Mouse (Mus musculus): ENCODE data around the gene Smg5.
"Not testable (repeated sequence)": the region's sequence is repeated elsewhere in the genome, so short reads cannot be mapped to it uniquely, and the experiment has no call there.

Gene Smg5

DNA sequence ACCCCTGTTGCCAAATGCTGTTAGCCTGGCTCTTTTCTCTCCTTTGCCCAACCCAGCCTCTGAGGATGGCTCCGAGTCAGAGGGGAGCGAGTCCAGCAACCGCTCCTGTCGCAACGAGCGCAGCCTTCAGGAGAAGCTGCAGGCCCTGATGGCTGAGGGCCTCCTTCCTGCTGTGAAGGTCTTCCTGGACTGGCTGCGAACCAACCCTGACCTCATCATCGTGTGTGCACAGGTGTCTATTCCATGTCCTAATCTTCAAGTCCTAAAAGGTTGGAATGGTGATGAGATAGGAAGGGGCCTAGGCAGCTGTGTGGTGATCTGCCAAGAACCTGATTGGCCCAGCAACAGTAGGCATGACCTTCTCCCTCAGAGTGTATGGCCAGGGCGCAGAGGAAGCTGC lies 16.8 kb downstream of the Smg5 start:
- no peak for DNase-seq (ENCODE audit: low read depth in 1 of 2, low spot score in 2 of 2)

GRCm38 (mm10) chr3:88354396-88355165 lies 18.5 kb downstream of the Smg5 start:
- no peak for DNase-seq (ENCODE audit: low read depth in 1 of 2, low spot score in 2 of 2)

DNA sequence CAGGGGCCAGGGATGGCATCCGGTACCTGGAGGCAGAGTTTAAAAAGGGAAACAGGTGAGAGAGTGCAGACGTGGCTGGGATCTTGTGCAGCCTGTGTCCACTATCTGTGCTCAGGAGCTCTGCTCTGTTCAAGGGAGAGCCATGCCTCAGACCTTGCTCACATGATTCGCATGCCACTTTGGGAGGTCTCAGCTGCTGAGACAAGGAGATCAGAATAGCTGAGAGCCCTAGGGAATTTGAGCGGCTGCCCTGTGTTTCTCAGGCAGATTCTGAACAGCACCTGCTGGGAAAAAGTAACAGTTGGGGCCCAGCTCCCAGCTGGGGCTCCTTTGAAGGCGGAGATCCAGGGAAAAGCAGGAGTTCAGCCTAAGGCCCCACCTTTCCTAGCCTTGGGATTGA lies 23.5 kb downstream of the Smg5 start:
- no peak for DNase-seq (ENCODE audit: low read depth in 1 of 2, low spot score in 2 of 2)

DNA sequence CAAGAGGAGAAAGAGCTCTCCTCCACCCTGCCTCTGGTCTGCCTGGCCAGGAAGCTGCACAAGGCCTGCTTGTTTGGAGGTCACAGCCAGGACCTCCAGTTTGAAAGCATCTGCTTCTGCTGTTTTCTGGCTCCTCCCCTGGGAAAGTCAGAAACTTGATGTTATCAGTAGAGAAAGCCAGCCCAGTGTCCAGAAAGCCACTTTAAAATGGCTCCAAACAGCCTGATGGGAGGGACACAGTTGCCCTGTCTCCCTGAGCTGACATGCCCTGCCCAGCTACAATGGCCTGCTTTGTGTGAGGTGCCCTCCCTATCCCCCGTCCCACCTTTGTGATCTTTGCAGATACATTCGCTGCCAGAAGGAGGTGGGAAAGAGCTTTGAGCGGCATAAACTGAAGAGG lies 23.9 kb downstream of the Smg5 start:
- no peak for DNase-seq (ENCODE audit: low read depth in 1 of 2, low spot score in 2 of 2)

- DNase-seq (ENCODE audit: low read depth in 1 of 2, low spot score in 2 of 2), result no peak
Measured at GRCm38 (mm10) chr3:88361096-88361495, 25.0 kb downstream of the Smg5 start.

DNA sequence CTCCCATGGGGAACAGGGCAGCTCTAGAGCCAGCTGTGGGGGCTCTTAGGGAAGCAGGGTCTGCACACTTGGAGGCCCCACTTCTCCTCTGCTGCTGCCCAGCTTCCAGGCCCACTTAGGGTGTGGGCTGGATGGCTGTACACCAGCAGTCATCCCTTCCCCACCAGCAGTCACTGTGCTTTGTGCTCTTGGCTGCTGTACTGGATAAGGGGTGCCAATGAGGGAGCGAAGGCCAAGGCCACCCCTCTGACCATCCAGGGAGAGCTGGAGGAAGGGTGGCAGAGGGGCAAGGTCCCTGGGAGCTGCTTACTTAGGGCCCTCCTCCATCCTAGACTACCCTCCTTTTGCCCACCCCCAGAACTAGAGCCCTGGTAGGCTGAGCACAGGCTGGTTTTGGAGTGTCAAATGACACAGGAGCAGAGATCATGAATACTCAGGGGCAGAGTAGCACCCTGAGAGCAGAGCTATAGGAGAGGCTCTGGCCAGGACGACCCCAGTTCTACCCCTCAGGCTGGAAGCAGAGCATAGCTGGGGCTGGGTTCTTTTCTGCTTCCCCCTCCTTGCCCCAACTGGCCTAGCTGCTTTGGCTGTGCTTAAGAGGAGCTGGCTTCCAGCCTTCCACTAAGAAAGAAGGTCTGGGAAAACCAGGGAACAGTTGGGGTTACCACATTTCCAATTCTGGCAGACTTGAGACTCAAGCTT lies 25.7 kb downstream of the Smg5 start:
- no peak for DNase-seq (ENCODE audit: low read depth in 1 of 2, low spot score in 2 of 2)

DNA sequence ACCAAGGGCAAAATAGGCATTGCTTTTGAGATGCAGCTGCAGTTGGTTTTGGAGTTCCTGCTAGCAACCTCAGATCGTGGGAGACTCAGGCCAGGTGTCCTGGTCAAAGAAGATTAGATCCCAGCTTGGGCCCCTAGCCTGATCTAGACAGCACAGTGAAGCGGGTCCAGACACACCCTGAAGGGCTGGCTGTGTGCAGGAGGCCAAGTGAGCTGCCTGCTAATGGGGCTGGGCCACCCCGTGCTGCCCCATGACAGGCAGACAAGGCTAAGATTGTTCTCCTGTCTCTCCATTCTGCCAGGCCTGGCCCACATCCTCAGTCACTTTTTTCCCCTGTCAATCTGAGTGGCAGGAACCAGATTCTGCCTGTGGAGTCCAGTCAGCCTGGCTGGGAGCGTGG lies 27.6 kb downstream of the Smg5 start:
- no peak for DNase-seq (ENCODE audit: low read depth in 1 of 2, low spot score in 2 of 2)

DNA sequence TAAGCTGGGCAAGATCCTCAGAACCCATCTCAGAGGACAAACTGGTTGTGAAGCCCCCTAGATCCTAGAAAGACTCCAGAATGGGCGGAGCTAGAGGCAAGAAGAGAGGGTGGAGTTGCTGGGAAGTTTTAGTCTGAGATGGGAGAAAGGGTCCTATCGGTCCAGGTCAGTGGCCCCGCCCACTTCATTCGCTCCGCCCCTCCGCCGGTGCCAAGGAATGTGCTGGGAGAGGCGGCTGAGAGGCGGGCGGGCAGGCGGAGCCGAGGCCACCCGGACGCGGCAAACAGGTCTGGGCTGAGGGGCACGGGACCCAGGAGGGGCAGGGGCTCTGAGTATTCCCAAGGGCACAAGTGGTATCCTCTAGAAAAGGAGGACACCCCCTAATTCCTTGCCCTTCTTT lies 28.3 kb downstream of the Smg5 start, which contains the start of gene Paqr6:
Gene Paqr6 (plus strand): TSS at position 248 of the 400 bp plus-strand sequence.
- DNase-seq (ENCODE audit: low read depth in 1 of 2, low spot score in 2 of 2), result no peak

- no peak for DNase-seq (ENCODE audit: low read depth in 1 of 2, low spot score in 2 of 2)
Measured at GRCm38 (mm10) chr3:88365705-88366361, 29.8 kb downstream of the Smg5 start.

GRCm38 (mm10) chr3:88366830-88367428 lies 30.9 kb downstream of the Smg5 start:
- not testable (repeated sequence) for DNase-seq (ENCODE audit: low read depth in 1 of 2, low spot score in 2 of 2)

DNA sequence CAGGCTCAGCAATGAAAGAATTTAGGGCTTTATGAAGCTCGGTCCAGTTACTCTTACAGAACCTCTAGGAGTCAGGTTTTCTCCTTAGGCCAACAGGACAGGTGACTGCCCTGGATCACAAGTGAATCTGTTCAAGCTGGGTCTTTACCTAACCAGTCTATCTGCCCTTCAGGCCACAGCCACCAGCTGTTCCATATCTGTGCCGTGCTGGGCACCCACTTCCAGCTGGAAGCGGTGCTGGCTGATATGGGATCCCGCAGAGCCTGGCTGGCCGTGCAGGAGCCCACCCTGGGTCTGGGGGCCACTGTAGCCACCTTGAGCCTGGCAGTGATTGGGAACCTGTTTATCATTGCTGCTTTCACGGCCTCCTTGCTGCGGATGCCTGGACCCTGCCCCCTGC lies 31.5 kb downstream of the Smg5 start:
- DNase-seq (ENCODE audit: low read depth in 1 of 2, low spot score in 2 of 2), result not testable (repeated sequence)

DNA sequence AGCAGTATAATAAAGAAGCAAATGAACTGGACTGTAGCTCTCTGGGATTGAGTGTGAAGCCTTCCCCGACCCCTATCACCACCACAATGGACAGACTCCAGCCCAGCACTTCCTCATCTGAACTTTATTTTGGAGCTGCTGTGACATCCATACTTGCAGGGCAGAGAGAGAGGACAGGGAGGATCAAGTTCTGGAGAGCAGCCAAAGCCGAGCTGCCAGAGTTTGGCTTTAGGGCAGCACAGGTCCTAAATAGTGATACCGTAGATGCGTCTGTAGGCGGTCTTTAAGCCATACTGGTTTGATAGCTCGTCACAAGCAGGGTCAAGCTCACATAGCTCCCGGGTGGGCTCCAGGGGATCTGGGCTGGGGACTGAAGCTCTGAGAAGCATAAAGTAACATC lies 32.5 kb downstream of the Smg5 start:
- not testable (repeated sequence) for DNase-seq (ENCODE audit: low read depth in 1 of 2, low spot score in 2 of 2)

DNA sequence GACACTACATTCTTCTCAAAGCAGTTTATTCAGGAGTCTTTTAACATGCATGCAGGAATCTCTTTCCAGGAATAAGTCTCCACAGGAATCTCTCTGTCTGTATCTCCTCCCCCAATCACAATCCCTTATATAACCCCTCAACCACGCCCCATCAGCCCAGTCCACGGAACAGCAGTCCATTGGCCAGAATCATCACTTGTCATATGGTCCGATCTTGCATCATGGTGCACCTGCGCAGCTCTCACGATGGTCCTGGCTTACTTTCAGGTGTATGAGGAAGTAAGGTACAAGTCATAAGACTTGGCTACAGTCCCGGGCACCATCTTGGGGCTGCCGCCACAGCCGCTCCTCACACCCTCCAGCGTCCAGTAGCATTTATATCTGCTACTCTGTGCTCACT lies 36.6 kb downstream of the Smg5 start, which contains the start of gene Bglap3:
Gene Bglap3 (minus strand): TSS at position 101 of the 400 bp plus-strand sequence.
- not testable (repeated sequence) for DNase-seq (ENCODE audit: low read depth in 1 of 2, low spot score in 2 of 2)

DNA sequence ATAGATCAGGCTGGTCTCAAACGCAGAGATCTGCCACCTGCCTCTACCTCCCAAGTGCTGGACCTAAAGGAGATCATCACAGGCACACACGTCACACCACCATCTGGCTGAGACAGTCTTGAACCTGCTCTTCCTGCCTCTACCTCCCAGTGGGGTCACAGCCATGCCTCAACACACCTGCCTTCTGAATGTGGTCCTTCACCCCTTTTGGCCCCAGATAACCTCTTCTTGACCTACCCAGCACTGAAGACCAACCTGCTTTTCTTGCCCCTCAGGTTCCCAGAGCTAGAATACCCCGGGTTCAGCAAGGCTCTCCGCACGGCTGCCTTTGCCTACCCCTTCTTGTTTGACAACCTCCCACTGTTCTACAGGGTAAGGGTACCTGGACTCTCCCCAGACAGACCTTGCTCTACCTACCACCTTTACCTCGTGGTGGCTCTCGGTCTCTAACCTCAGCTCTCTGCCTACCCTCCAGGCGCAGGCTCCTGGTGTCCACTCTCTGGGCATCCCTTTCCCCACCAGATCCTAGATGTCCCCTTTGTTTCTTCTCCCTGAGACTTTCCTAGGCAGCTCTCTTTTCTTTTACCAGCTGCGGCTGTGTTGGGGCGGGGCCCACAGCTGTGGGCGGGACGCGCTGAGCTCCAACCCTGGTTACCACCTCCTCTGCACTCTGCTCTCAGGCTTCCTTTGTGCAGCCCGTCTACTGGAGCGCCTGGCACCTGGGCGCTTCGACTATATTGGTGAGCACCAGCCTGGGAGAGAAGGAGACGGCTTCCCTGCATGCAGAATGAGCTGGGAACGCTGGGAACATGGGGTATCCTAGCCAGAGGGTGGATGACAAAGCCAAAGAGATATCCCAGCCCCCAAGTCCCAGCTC lies 39.9 kb downstream of the Smg5 start:
- not testable (repeated sequence) for DNase-seq (ENCODE audit: low read depth in 1 of 2, low spot score in 2 of 2)

GRCm38 (mm10) chr3:88376644-88377043 lies 40.6 kb downstream of the Smg5 start:
- not testable (repeated sequence) for DNase-seq (ENCODE audit: low read depth in 1 of 2, low spot score in 2 of 2)

- DNase-seq (ENCODE audit: low read depth in 1 of 2, low spot score in 2 of 2), result not testable (repeated sequence)
Measured at GRCm38 (mm10) chr3:88378599-88378998, 42.5 kb downstream of the Smg5 start, which contains the start of gene Bglap2. TSS of gene Bglap2 (minus strand) at chr3:88378699.

DNA sequence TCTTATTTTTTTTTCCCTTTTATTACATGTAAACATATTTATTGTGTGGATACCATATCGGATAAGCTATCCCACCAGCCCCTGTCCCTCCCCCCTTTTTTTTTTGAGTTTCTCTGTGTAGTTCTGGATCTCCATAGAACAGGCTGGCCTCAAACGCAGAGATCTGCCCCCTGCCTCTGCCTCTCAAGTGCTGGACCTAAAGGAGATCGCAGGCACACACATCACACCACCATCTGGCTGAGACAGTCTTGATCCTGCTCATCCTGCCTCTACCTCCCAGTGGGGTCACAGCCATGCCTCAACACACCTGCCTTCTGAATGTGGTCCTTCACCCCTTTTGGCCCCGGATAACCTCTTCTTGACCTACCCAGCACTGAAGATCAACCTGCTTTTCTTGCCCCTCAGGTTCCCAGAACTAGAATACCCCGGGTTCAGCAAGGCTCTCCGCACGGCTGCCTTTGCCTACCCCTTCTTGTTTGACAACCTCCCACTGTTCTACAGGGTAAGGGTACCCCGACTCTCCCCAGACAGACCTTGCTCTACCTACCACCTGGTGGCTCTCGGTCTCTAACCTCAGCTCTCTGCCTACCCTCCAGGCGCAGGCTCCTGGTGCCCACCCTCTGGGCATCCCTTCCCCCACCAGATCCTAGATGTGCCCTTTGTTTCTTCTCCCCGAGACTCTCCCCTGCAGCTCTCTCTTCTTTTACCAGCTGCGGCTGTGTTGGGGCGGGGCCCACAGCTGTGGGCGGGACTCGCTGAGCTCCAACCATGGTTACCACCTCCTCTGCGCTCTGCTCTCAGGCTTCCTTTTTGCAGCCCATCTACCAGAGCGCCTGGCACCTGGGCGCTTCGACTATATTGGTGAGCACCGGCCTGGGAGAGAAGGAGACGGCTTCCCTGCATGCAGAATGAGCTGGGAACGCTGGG lies 45.6 kb downstream of the Smg5 start:
- not testable (repeated sequence) for DNase-seq (ENCODE audit: low read depth in 1 of 2, low spot score in 2 of 2)

GRCm38 (mm10) chr3:88382383-88382782 lies 46.3 kb downstream of the Smg5 start:
- not testable (repeated sequence) for DNase-seq (ENCODE audit: low read depth in 1 of 2, low spot score in 2 of 2)

- no peak for DNase-seq (ENCODE audit: low read depth in 1 of 2, low spot score in 2 of 2)
Measured at GRCm38 (mm10) chr3:88384364-88384763, 48.3 kb downstream of the Smg5 start, which contains the start of gene Bglap. TSS of gene Bglap (minus strand) at chr3:88384464.
